Mouse (Mus musculus) spleen, adult 2 months (tissue): ENCODE data around the gene Sctr. TPM values are rescaled to one million over a fixed set of nuclear protein-coding genes. Genes with fewer than 3 reads are reported as not detected.

Experiments
- DNase-seq, 2 experiments: peaks; one replicate each; pipeline versions ENCODE4 v3.0.0 to v3.0.0-alpha.2; 2012 to 2021; ENCODE audit warnings: low spot score in 2 of 2, low read depth in 1 of 2
- H3K27ac ChIP-seq: fragments of 200-500 bp; 2 replicates; pipeline ENCODE4 v1.5.1; 2012; ENCODE audit warnings: low read length, inconsistent platforms; ENCODE audit not compliant: insufficient read depth
- H3K27me3 ChIP-seq: fragments of 200-500 bp; 2 replicates; pipeline ENCODE4 v1.6.1; 2012; ENCODE audit warnings: mild to moderate bottlenecking, moderate library complexity, low read length, inconsistent platforms; ENCODE audit not compliant: control insufficient read depth, insufficient read depth
- H3K36me3 ChIP-seq: fragments of 200-500 bp; 2 replicates; pipeline ENCODE4 v1.6.1; 2012; ENCODE audit warnings: mild to moderate bottlenecking, low read length, inconsistent platforms; ENCODE audit not compliant: control insufficient read depth, insufficient read depth
- H3K4me1 ChIP-seq: fragments of 200-500 bp; 2 replicates; pipeline ENCODE4 v1.6.1; 2011; ENCODE audit warnings: inconsistent platforms; ENCODE audit not compliant: control insufficient read depth, insufficient read depth, insufficient read length
- H3K4me3 ChIP-seq: fragments of 200-500 bp; 2 replicates; pipeline ENCODE4 v1.5.1; 2011; ENCODE audit warnings: mild to moderate bottlenecking, inconsistent platforms; ENCODE audit not compliant: insufficient read depth, insufficient read length; ENCODE audit errors: extremely low read depth
- CTCF ChIP-seq: fragments of 200-500 bp; IDR thresholded peaks from 2 replicates; pipeline ENCODE4 v1.5.1; 2011; ENCODE audit warnings: mild to moderate bottlenecking, inconsistent platforms; ENCODE audit not compliant: insufficient read depth, insufficient read length, insufficient replicate concordance; ENCODE audit errors: extremely low read depth
- POLR2A ChIP-seq: fragments of 200-500 bp; IDR thresholded peaks from 2 replicates; pipeline ENCODE4 v1.6.1; 2011; ENCODE audit warnings: low read depth, low read length, inconsistent platforms
- WGBS: fragments of 180-500 bp; shearing (Covaris S2); methylation state at CpG from one replicate; pipeline ENCODE4 v1.1.7; 2018; 5-methylcytosine and 5-hydroxymethylcytosine counted together
- polyA plus RNA-seq: library from polyadenylated mRNA; depleted of rRNA; stranded (reverse); fragments of >200 nt; gene quantifications from 2 replicates; pipeline ENCODE4 v1.2.3, GENCODE M21; 2012

Gene Sctr
- polyA plus RNA-seq, 1 experiment: 0.08 TPM

DNA sequence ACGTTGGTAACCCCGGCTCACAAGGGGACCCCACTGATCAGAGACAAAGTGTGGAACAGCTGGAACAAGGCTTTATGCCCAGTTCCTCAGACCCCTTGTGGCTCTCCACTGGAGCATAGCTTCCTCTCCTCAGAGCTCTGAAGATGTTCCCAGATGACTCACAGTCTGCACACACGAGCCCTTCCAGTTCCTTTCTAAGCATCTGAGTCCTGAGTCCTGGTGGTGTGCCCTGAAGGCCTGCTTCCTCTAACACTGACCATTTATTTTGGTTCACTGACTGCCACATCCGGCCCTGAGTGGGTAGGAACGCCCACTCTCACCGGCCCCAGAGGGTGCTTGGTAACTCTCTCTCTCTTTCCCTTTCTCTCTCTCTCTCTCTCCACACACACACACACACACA, 92.8 kb downstream of the Sctr start:
- H3K27ac ChIP-seq: peak overlapping the region; percentile 44; the same call in 1 of the 2 replicates

DNA sequence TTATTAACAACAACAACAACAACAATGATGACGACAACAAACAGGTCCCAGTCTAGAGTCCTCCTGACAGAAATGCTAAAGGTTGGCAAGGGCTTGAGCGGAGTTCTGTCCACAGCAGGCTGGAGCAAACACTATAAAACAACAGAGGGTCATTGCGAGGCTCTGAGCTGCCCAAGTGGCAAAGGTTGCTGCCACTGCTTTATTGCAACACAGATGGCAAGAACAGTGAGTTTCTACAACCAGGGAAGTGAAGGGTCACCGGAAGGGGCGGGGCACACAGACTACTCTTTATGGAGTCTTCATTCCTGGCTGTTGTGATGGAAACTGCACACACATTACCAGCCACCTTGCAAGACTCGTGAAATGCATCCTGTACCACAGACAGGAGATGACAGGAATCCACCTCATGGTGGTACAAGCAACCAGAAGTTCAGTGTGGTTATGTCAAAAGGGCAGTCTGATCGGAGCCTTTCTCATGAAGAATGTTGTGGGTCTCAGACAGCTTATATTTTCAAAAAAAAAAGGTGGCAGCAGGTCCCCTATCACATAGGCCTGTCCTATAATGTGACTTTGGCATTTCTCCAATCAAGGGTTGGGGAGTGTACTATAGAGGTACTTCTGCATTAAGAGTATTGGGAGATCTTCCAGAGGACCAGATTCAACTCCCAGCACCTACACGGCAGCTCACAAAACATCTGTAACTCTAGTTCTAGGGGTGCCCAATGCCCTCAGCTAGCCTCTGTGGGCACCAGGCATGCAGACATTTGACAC, 93.9 kb downstream of the Sctr start:
- no peak for DNase-seq
- Histone ChIP-seq H3K27me3 (no peaks in the 10 kb centered on the region), H3K27ac (no peak overlapping the region), H3K4me3 (no peak overlapping the region), H3K4me1 (peaks cover 3% of the 10 kb centered on the region; the same call in 1 of the 2 replicates), H3K36me3 (no peaks in the 10 kb centered on the region)
- WGBS: 84% methylated on average over 8 of the region's 8 CpGs
- TF ChIP-seq POLR2A (no peak), CTCF (no peak)

More for the DNA sequence above, 92.8 kb downstream of the Sctr start:
- peak; percentile 32 to 49 for DNase-seq
- TF ChIP-seq CTCF (no peak), POLR2A (no peak)
- no peaks in the 10 kb centered on the region for H3K27me3 ChIP-seq
- WGBS: 7% methylated on average over 6 of the region's 6 CpGs
- H3K4me1 ChIP-seq: peaks cover 3% of the 10 kb centered on the region; the same call in 1 of the 2 replicates
- H3K4me3 ChIP-seq: no peak overlapping the region
- no peaks in the 10 kb centered on the region for H3K36me3 ChIP-seq

DNA sequence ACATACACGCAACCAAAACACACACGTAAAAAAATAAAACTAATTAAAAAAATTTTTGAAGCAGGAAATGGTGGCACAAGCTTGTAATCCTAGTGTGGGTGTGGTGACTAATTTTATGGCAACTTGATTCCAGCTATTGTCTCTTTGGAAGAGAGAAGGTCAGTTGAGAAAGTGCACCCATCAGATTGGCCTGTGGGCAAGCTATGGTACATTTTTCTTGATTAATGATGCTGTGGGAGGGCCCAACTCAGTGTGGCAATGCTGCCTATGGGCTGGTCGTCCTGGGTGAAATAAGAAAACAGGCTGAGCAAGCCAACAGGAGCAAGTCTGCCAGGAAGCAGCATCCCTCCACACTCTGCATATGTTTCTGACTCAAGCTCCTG, 94.5 kb downstream of the Sctr start:
- no peaks in the 10 kb centered on the region for H3K36me3 ChIP-seq
- WGBS: 86% methylated on average over 3 of the region's 3 CpGs
- no peaks in the 10 kb centered on the region for H3K27me3 ChIP-seq
- DNase-seq: no peak
- peaks cover 3% of the 10 kb centered on the region; the same call in 1 of the 2 replicates for H3K4me1 ChIP-seq
- no peak overlapping the region for H3K27ac ChIP-seq
- no peak overlapping the region for H3K4me3 ChIP-seq
- TF ChIP-seq CTCF: no peak
- TF ChIP-seq POLR2A: no peak

DNA sequence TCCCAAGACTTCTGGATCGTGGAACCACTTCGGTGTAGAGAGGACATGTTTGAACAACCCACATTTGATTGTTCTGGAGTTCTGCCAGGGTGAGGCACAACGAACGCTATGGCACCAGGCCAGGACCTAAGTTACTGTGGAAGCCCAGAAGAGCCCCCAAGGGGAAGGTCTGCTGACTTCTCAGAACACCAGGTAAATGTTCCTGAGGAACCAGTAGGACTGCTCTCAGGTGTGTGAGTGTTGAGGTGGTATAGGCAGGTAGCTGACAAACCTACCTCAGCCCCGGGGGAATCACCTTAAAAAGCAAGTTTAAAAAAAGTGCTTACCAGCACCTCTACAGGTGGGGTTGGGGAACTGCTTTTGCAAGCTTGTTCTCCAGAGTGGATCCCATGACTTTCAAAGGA, 98.9 kb downstream of the Sctr start:
- no peak overlapping the region for H3K27ac ChIP-seq
- no peaks in the 10 kb centered on the region for H3K27me3 ChIP-seq
- H3K36me3 ChIP-seq: no peaks in the 10 kb centered on the region
- no peak for DNase-seq
- 64% methylated on average over 5 of the region's 5 CpGs for WGBS
- no peak for TF ChIP-seq CTCF
- TF ChIP-seq POLR2A: no peak
- H3K4me1 ChIP-seq: no peaks in the 10 kb centered on the region
- H3K4me3 ChIP-seq: no peak overlapping the region

DNA sequence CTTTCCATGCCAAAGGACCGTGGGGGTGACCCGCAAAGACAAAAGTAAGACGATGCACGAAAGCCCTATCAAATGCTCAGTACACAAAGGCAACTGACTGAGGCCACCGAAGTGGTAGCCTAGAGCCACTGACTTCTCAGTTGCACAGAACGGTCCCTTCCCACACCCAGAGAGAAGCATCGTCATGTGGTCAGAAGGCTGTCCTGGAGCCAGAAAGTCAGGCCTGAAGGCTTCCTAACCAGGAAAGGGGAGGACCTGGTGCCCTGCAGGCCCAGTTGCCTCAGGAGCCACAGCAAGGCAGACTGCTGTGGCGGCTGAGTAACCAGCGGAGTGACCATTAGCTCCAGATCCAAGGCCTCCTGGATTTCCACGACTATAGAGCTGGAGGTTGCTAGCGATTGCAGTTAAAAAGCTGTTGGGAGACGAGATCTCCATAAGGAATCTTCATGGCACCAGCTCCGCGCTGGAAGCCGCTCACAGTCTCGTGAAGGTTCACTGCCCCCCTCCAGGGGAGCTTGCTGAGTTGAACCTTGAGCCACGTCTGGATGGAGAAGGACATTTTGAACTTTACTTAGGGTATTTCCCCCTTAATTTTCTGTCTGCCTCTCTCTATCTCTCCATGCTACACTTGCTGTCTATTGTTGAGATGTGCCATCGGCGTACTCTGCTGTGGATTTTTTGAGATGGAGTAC, 103.2 kb downstream of the Sctr start:
- Histone ChIP-seq H3K36me3 (peaks cover 6% of the 10 kb centered on the region), H3K27me3 (no peaks in the 10 kb centered on the region), H3K27ac (no peak overlapping the region), H3K4me1 (no peaks in the 10 kb centered on the region), H3K4me3 (no peak overlapping the region)
- TF ChIP-seq CTCF (no peak), POLR2A (no peak)
- WGBS: 94% methylated on average over 19 of the region's 19 CpGs
- DNase-seq: no peak

DNA sequence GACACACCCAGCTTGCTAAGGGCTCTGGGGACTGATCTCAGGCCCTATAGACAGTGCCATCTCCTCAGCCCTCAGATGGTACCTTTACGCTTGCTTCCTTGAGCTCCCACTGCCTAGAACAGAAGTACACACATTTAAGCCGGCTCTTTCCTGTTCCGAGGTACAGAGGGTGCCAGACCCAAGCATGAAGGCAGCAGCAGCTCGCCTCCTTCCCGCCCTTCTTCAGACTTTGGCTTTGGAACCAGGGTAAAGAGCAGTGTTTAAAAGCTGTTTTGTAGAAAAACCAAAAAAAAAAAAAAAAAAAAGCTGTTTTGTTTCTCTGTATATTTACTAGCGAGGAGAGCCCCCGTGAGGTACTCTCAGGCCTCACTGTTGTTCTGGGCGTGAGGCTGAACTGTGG, 105.1 kb downstream of the Sctr start:
- no peaks in the 10 kb centered on the region for H3K4me1 ChIP-seq
- no peak overlapping the region for H3K4me3 ChIP-seq
- no peak for TF ChIP-seq CTCF
- no peak for TF ChIP-seq POLR2A
- no peaks in the 10 kb centered on the region for H3K27me3 ChIP-seq
- peaks cover 17% of the 10 kb centered on the region for H3K36me3 ChIP-seq
- DNase-seq: no peak
- 95% methylated on average over 8 of the region's 8 CpGs for WGBS
- H3K27ac ChIP-seq: no peak overlapping the region
